Mouse (Mus musculus) lung, adult 2 months (tissue): ENCODE data around the gene Alg6.

Experiments used
- CTCF ChIP-seq: fragments of 200-500 bp; IDR thresholded peaks from 2 replicates; pipeline ENCODE4 v1.5.1; 2011; ENCODE audit warnings: mild to moderate bottlenecking, low read length, control low read depth; ENCODE audit not compliant: insufficient read depth
- POLR2A ChIP-seq: fragments of 200-500 bp; IDR thresholded peaks from 2 replicates; pipeline ENCODE4 v1.6.1; 2011; ENCODE audit warnings: low read depth, mild to moderate bottlenecking, control low read depth, low read length, borderline replicate concordance; ENCODE audit errors: extremely low read depth

DNA sequence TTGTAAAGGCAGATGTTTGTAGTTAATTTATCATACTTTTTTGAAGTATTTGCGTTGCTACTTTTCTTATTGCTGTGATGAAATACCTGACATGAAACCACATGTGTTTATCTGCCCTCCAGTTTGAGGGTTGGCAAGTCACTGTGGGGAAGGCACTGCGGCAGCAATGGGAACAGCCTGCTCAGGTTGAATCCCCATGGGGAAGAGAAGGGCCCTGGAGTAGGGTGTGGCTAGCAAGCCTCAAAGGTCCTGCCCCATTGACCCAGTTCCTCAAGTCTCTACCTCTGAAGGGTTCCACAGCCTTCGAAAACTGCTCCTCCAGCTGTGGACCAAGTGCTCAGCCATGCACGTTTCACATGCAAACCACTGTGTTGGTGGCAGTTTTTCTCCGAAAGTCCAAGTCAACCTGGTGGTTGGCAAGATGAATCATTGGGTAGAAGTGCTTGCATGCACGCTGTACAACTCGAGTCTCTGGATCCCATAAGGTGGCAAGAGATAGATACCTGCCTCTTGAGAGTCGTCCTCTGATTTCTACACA lies 10.5 kb downstream of the Alg6 start:
- no peak for TF ChIP-seq POLR2A
- TF ChIP-seq CTCF, result no peak
